Mouse (Mus musculus) intestine, embryonic 16.5 days (tissue): ENCODE results near the gene Igfbp5. TPM values are rescaled to one million over a fixed set of nuclear protein-coding genes. Genes with fewer than 3 reads are reported as not detected.
A peak's percentile ranks its signal among the peaks of the same experiment; 100 is the strongest.

Experiments used
- ATAC-seq: fragments of 200-750 bp; cut with Nextera tagmentation; 2 replicates; pipeline ENCODE4 v1.8.0; 2017; ENCODE audit warnings: moderate TSS enrichment, moderate library complexity
- H3K27ac ChIP-seq: fragments of 300-500 bp; sonication (generic); 2 replicates; pipeline ENCODE4 v1.5.1; 2014; ENCODE audit warnings: mild to moderate bottlenecking, low read length
- H3K27me3 ChIP-seq: fragments of 300-500 bp; sonication (generic); replicated peaks from 2 replicates; pipeline ENCODE4 v1.6.1; 2014; ENCODE audit warnings: low read length, control low read depth, mixed read lengths; ENCODE audit not compliant: control insufficient read depth, insufficient read depth
- H3K36me3 ChIP-seq: fragments of 300-500 bp; sonication (generic); 2 replicates; pipeline ENCODE4 v1.6.1; 2014; ENCODE audit warnings: low read length, control low read depth; ENCODE audit not compliant: control insufficient read depth, insufficient read depth
- H3K4me1 ChIP-seq: fragments of 300-500 bp; sonication (generic); 2 replicates; pipeline ENCODE4 v1.6.1; 2014; ENCODE audit warnings: low read length, control low read depth, mixed read lengths; ENCODE audit not compliant: control insufficient read depth, insufficient read depth
- H3K4me2 ChIP-seq: fragments of 300-500 bp; sonication (generic); 2 replicates; pipeline ENCODE4 v1.6.1; 2014; ENCODE audit warnings: low read depth, low read length, control low read depth
- H3K4me3 ChIP-seq: fragments of 300-500 bp; sonication (generic); 2 replicates; pipeline ENCODE4 v1.5.1; 2014; ENCODE audit warnings: mild to moderate bottlenecking, low read length
- H3K9ac ChIP-seq: fragments of 300-500 bp; sonication (generic); 2 replicates; pipeline ENCODE4 v1.6.1; 2014; ENCODE audit warnings: low read depth, low read length
- H3K9me3 ChIP-seq: fragments of 300-500 bp; sonication (generic); 2 replicates; pipeline ENCODE4 v1.6.1; 2016; ENCODE audit warnings: low read length, control low read depth; ENCODE audit not compliant: control insufficient read depth
- WGBS: fragments of 180-500 bp; shearing (Covaris S2); extraction: QIAGEN DNeasy Blood & Tissue Kit; methylation state at CpG from one replicate; pipeline ENCODE4 v1.1.7; 2014; 5-methylcytosine and 5-hydroxymethylcytosine counted together
- polyA plus RNA-seq: library from polyadenylated mRNA; unstranded; fragments of >200 nt; fragmentation: Nextera tagmentation; extraction: Ambion mirVana; gene quantifications from 2 replicates; pipeline ENCODE4 v1.2.1, GENCODE M21; 2015

Igfbp5 gene
- polyA plus RNA-seq, 1 experiment from 2014 or later, result 25.7 TPM

DNA sequence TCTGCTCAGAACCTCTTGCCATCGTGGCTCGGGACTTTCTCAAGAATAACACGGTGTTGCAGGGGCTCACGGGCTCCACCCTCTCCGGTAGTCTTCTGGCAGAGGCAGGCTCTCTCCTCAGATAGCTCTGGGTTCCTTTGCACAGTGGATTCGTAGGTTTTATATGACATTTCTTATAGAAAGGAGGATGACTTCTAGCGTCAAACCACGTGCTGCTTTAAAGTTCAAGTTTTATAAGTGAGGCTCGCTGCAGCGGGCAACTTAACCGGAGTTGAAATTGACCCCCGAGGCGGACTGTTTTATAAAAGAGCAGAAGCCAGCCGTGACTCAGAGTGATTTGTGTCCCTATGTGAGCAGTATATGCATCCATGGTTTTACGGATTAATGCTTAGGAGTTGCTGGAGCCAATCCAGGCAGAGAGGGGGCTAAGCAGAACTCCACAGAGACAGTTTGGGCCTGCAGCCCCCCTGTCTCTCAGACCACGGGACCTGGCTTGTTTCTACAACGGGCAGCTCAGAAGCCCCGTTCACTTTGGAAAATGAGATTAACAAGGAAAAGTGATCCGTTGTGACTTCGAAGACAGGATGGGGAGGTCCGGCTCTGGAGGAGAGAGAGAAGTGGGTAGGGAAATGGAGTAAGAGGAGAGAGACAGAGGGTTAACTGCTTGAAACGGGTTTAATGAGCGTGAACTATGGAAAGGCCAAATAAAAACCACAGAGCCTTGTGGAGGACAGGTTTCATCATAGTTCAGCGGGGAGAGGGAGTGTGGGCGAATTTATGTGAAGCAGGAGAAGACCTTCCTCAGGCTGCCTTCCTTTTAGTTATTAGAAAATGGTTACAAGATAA lies 4.0 kb upstream of the Igfbp5 start:
- peak overlapping the region; percentile 46; the same call in 1 of the 2 replicates for H3K4me2 ChIP-seq
- WGBS, result 45% methylated on average over 25 of the region's 25 CpGs
- H3K9ac ChIP-seq, result no peak overlapping the region
- H3K4me1 ChIP-seq, result peaks cover 8% of the 10 kb centered on the region
- no peak for ATAC-seq
- no peak overlapping the region for H3K27ac ChIP-seq
- H3K4me3 ChIP-seq, result no peak overlapping the region
- H3K36me3 ChIP-seq, result no peaks in the 10 kb centered on the region
- no peaks in the 10 kb centered on the region for H3K9me3 ChIP-seq
- no peaks in the 10 kb centered on the region for H3K27me3 ChIP-seq

DNA sequence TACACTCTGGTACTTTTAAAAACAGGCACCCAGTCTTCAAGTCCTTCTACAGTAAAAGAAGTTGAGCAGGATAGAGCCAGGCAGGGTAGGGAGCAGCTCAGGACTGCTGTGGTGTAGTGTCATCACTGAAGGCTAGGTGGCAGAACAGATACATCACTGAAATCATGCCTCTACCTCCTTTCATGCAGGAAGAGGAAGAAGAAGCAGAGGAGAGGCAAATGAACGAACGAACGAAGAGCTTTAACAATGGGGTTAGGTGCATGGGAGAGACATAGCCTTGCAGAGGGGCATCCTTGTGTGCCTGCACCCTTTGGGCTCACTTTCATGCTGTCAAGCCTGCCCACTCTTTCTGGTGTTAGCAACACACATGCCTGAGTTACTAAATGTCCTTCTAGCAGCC lies 3.2 kb upstream of the Igfbp5 start:
- no peaks in the 10 kb centered on the region for H3K27me3 ChIP-seq

DNA sequence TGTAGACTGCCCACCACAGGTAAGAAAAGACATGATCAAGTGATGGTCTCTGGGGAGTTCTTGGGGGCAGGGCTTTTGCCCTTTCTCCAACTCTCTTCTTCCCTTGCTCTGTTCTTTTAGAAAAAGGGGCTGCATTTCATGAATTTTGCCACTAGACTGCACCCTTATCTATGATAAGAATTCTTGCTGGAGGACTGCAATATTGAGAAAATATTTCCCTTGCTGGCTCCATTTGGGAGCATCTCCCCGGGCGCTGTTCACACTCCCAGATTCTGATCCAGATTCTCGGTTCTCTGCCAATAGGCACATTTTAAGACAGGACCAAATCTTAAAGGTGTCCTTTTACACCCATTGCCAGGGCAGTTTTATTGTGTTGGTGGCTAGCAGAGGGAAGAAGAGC lies 1.4 kb upstream of the Igfbp5 start:
- WGBS, result 44% methylated on average over 3 of the region's 3 CpGs
- Histone ChIP-seq H3K4me3 (no peak overlapping the region), H3K36me3 (no peaks in the 10 kb centered on the region), H3K27ac (no peak overlapping the region), H3K27me3 (no peaks in the 10 kb centered on the region; the same call in 1 of the 2 replicates), H3K4me2 (no peak overlapping the region), H3K9me3 (no peaks in the 10 kb centered on the region), H3K9ac (no peak overlapping the region), H3K4me1 (peaks cover 22% of the 10 kb centered on the region)
- no peak for ATAC-seq

More for the DNA sequence above, 3.2 kb upstream of the Igfbp5 start:
- peak overlapping the region; percentile 13; the same call in 1 of the 2 replicates for H3K4me3 ChIP-seq
- WGBS, result 3% methylated on average over 3 of the region's 3 CpGs
- ATAC-seq, result peak; percentile 67
- peaks cover 13% of the 10 kb centered on the region for H3K4me1 ChIP-seq
- H3K27ac ChIP-seq, result no peak overlapping the region
- no peaks in the 10 kb centered on the region for H3K36me3 ChIP-seq
- H3K9ac ChIP-seq, result peak overlapping the region; percentile 41; the same call in 1 of the 2 replicates
- no peaks in the 10 kb centered on the region for H3K9me3 ChIP-seq
- H3K4me2 ChIP-seq, result peak overlapping the region; percentile 46

DNA sequence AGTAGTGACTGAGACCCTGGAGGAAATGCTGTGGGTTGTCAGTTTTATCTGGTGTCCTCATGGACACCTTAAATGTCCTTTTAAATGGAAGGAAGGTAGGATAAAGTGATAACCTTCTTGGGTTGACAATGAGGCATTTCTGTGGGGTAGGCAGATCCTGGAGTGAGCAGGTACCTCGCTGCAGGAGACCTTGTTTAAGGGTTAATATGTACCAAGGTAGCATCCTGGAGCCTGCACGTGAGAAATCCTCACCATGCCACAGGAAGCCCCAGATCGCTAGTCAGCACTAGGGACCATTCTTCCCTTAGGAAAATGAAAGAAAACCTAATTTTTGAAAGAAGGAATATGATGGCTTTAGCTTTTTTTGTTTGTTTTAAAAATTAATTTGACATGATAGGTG lies 1.0 kb upstream of the Igfbp5 start:
- peaks cover 26% of the 10 kb centered on the region for H3K4me1 ChIP-seq
- H3K4me2 ChIP-seq, result no peak overlapping the region
- no peaks in the 10 kb centered on the region for H3K36me3 ChIP-seq

DNA sequence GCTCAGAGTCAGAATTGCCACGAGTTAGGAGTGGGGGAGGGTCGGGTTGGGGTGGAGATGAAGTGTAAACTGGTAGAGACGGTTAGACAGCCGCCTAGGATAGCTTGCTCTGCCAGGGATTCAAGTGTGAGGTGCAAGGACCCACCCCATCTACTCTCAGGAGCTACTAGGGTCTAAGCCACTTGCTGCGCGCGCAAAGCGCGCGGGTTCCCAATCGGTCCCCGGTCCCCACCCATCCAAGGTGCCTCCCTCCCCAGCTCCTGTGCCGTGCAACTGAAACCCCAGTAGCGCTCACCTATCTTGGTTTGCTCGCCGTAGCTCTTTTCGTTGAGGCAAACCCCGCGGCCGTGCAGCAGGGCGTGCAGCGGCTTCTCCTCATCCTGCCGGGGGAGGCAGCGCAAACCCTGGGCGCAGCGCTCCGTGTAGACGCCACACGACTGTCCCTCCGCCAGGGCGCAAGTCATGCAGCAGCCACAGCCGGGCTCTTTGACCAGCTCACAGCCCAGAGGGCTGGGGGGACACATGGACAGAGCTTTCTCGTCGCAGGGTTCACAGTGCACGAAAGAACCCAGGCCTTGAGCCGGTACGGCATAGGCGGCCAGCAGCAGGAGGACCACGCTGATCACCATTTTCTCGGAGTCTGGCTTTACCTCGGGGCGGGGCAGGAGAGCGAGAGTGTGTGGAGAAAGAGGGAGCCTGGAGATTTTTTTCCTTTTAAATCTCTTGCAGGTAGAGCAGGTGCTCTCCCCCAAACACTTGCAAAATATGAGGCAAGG lies 985 bp downstream of the Igfbp5 start:
- Histone ChIP-seq H3K4me2 (peak overlapping the region; percentile 92), H3K4me1 (peaks cover 30% of the 10 kb centered on the region), H3K27me3 (no peaks in the 10 kb centered on the region; the same call in 1 of the 2 replicates), H3K27ac (peak overlapping the region; percentile 71), H3K9me3 (no peaks in the 10 kb centered on the region), H3K4me3 (peak overlapping the region; percentile 62), H3K36me3 (no peaks in the 10 kb centered on the region), H3K9ac (peak overlapping the region; percentile 77)
- under 1% methylated on average over 43 of the region's 43 CpGs for whole genome bisulfite sequencing
- peak; percentile 29 for ATAC-seq

More for the DNA sequence above, 1.0 kb upstream of the Igfbp5 start:
- Histone ChIP-seq H3K9me3 (no peaks in the 10 kb centered on the region), H3K27ac (no peak overlapping the region), H3K9ac (no peak overlapping the region), H3K4me3 (no peak overlapping the region), H3K27me3 (no peaks in the 10 kb centered on the region; the same call in 1 of the 2 replicates)
- ATAC-seq, result no peak
- 13% methylated on average over 3 of the region's 3 CpGs for WGBS

DNA sequence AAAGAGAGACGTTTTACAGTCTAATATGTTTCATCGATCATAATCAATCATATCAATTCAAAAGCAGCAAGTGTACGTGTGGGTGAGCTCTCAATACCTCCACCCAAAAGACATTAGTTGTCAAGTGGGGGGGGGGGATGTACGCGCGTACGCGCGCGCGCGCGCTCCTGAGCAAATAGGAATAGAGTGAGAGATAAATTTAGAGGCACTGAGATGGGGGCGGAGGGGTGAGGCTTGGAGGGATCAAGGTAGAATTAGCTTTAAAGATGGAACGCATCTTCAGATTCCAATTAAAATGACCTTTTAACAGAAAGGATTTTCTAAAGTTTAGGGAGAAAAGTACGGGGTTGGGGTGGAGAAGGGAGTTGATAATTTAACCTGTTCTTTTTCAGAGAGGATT lies 1.6 kb downstream of the Igfbp5 start:
- 0% methylated on average over 16 of the region's 16 CpGs for WGBS
- peaks cover 27% of the 10 kb centered on the region for H3K4me1 ChIP-seq
- H3K9me3 ChIP-seq, result no peaks in the 10 kb centered on the region
- peak overlapping the region; percentile 62 for H3K4me3 ChIP-seq
- H3K36me3 ChIP-seq, result no peaks in the 10 kb centered on the region
- ATAC-seq, result no peak
- no peaks in the 10 kb centered on the region; the same call in 1 of the 2 replicates for H3K27me3 ChIP-seq
- H3K27ac ChIP-seq, result 0 out of 2 replicates have a peak overlapping the region, but pooled peaks have one; percentile 71
- peak overlapping the region; percentile 92 for H3K4me2 ChIP-seq
- peak overlapping the region; percentile 77; the same call in 1 of the 2 replicates for H3K9ac ChIP-seq

DNA sequence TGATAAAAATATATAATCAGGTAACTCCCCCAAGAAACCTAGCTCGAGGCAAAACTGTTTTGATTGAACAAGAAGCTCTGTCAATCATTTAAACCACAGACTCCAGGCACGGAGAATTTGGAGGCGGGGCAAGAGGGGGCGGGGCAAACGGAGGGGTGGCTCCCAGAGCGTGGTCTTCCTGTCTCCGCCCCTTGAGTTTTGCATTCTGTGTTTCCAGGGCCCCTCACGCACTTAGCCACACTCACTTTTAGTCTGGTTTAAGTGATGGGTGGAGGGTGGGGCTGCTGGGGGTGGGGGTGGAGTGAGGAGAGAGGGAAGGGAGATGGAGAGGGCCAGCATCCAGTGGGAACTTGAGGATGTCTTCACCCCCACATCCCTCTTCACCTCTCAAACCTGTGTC lies 2.2 kb downstream of the Igfbp5 start:
- H3K27me3 ChIP-seq, result no peaks in the 10 kb centered on the region; the same call in 1 of the 2 replicates
- peak overlapping the region; percentile 62 for H3K4me3 ChIP-seq
- no peaks in the 10 kb centered on the region for H3K36me3 ChIP-seq
- H3K27ac ChIP-seq, result no peak overlapping the region
- peak; percentile 39 for ATAC-seq
- peaks cover 25% of the 10 kb centered on the region for H3K4me1 ChIP-seq
- WGBS, result under 1% methylated on average over 8 of the region's 8 CpGs
- peak overlapping the region; percentile 92 for H3K4me2 ChIP-seq
- no peaks in the 10 kb centered on the region for H3K9me3 ChIP-seq
- H3K9ac ChIP-seq, result no peak overlapping the region; the same call in 1 of the 2 replicates

DNA sequence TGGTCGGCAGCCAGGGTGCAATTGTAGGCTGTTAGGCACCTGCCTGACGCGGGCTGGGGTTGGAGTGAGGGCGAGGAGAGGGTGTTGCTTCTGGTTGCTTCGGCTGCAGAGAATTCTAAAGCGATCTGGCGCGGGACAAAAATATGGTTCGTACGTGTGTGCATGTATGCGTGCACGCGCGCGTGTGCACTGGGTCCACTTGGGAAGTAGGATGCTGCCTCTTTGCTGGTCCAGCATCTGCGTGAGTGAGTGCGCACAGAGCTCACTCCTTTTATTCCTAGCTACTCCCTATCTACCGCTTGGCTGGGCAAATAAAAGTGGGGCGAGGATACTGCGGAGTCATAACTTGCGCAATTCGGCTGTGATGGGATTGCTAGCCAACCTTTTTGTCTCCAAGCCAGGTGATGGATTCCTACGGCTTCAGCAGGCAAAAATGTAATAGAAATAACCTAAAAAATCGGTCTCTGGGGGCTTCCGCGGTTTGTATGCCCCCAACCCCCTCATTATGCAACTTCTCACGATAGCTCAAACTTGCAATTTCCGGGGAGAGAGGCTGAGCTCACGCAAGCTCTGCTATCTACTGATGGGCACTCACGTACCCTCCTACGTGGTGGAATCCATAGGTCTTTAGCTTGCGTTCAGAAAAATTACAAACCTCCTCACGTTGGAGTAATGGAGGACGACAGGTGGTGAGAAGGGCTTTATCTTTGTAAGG lies 2.8 kb downstream of the Igfbp5 start:
- Histone ChIP-seq H3K4me2 (peak overlapping the region; percentile 92), H3K27me3 (no peaks in the 10 kb centered on the region; the same call in 1 of the 2 replicates), H3K4me1 (peaks cover 25% of the 10 kb centered on the region), H3K27ac (peak overlapping the region; percentile 5; the same call in 1 of the 2 replicates), H3K9me3 (no peaks in the 10 kb centered on the region), H3K9ac (peak overlapping the region; percentile 46), H3K36me3 (no peaks in the 10 kb centered on the region), H3K4me3 (peak overlapping the region; percentile 53)
- ATAC-seq, result no peak
- WGBS, result under 1% methylated on average over 34 of the region's 34 CpGs
